Mouse (Mus musculus): Measurements from ENCODE around the gene Ano9.

DNA sequence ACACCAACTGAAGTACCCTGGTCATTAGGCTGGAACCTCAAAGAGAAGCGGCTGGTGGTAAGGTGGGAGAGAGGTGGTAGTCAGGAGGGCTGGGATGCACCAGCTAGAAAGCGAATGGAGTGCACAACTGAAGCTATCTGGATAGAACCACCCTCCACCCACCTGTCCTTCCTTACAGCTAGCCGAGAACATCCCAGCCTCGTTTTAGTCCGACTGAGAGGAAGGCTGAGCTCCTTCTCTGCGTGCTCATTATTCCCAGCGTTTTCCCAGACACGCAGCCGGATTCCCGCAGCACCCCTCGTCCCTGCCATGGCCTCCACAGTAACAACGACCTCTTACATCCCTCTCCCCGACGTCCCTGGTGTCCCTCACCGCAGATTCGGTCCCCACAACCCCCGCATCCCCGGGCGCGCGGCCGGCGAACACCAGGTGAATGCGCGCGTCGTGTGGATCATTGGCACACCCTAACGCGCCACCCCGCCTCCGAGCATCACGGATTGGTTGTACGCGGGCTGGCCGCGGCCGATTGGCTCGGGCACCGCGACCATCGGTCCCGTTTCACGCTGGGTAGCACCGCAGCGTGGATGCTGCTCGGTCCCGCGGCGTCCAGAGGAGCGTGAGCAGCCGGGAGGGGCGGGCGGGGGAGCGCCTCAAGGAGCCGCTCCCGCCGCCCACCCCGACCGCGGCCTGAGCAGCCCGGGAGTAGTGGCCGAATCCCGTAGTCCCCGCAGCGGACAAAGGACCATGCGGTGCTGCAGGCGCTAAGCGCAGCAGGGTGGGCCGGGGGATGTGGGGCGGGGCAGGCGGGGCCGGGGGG lies 57.0 kb downstream of the Ano9 start, which contains the start of gene B4galnt4:
- TF ChIP-seq CTCF (IDR thresholded peaks at IDR 0.05; ENCODE audit: borderline replicate concordance, insufficient read depth, low read length) (no peak), POLR2A (IDR thresholded peaks at IDR 0.05; ENCODE audit: low read depth, low read length) (no peak)
